Mouse (Mus musculus) spleen, adult 2 months (tissue): ENCODE data around the gene Kazald1. TPM values are rescaled to one million over a fixed set of nuclear protein-coding genes. Genes with fewer than 3 reads are reported as not detected.
A peak's percentile ranks its signal among the peaks of the same experiment; 100 is the strongest.

Source experiments
- DNase-seq, 2 experiments: peaks; one replicate each; pipeline versions ENCODE4 v3.0.0 to v3.0.0-alpha.2; 2012 to 2021; ENCODE audit warnings: low spot score in 2 of 2, low read depth in 1 of 2
- H3K27ac ChIP-seq: fragments of 200-500 bp; 2 replicates; pipeline ENCODE4 v1.5.1; 2012; ENCODE audit warnings: low read length, inconsistent platforms; ENCODE audit not compliant: insufficient read depth
- H3K27me3 ChIP-seq: fragments of 200-500 bp; 2 replicates; pipeline ENCODE4 v1.6.1; 2012; ENCODE audit warnings: mild to moderate bottlenecking, moderate library complexity, low read length, inconsistent platforms; ENCODE audit not compliant: control insufficient read depth, insufficient read depth
- H3K36me3 ChIP-seq: fragments of 200-500 bp; 2 replicates; pipeline ENCODE4 v1.6.1; 2012; ENCODE audit warnings: mild to moderate bottlenecking, low read length, inconsistent platforms; ENCODE audit not compliant: control insufficient read depth, insufficient read depth
- H3K4me1 ChIP-seq: fragments of 200-500 bp; 2 replicates; pipeline ENCODE4 v1.6.1; 2011; ENCODE audit warnings: inconsistent platforms; ENCODE audit not compliant: control insufficient read depth, insufficient read depth, insufficient read length
- H3K4me3 ChIP-seq: fragments of 200-500 bp; 2 replicates; pipeline ENCODE4 v1.5.1; 2011; ENCODE audit warnings: mild to moderate bottlenecking, inconsistent platforms; ENCODE audit not compliant: insufficient read depth, insufficient read length; ENCODE audit errors: extremely low read depth
- CTCF ChIP-seq: fragments of 200-500 bp; IDR thresholded peaks from 2 replicates; pipeline ENCODE4 v1.5.1; 2011; ENCODE audit warnings: mild to moderate bottlenecking, inconsistent platforms; ENCODE audit not compliant: insufficient read depth, insufficient read length, insufficient replicate concordance; ENCODE audit errors: extremely low read depth
- POLR2A ChIP-seq: fragments of 200-500 bp; IDR thresholded peaks from 2 replicates; pipeline ENCODE4 v1.6.1; 2011; ENCODE audit warnings: low read depth, low read length, inconsistent platforms
- WGBS: fragments of 180-500 bp; shearing (Covaris S2); methylation state at CpG from one replicate; pipeline ENCODE4 v1.1.7; 2018; 5-methylcytosine and 5-hydroxymethylcytosine counted together
- polyA plus RNA-seq: library from polyadenylated mRNA; depleted of rRNA; stranded (reverse); fragments of >200 nt; gene quantifications from 2 replicates; pipeline ENCODE4 v1.2.3, GENCODE M21; 2012; rRNA removed

The Kazald1 gene
- polyA plus RNA-seq: 63.8 and 81.4 TPM in 2 replicates

DNA sequence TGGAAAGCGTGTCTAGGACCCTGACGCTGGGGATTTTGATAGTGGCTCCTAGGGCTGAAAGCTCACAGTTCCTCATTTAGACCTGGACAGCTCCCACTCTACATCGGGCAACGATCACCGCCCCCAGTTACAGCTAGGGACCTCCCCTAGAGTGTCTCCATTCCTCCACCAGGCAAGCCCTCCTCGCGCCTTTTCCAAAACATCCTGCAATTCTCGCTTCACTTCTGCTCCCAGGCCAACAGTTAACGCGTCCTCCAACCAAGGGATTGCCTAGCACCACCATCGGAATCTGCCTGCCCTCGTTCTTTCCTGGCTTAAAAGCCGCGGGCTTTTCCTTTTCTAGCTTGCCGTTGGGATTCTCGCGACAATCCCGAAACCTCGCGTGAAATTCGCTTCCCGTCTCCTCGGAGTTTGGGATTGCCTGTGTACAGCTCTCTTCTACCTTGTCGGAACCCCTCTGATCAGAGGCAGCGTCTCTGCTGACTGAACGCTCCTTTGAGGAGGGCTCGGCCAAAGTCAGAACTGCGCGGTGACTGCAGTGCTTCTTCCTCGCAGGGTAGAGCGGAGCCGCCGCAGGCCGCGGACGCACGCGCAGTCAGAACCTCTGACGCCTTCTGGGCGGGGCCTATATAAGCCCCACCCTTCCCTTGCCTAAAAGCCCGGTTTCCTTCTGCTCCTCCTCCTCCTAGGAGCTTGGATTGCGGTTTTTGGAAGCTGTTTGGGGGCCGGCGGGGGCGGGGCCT is at the start of gene Kazald1:
TSS of gene Kazald1 (plus strand) at position 662 of the 743 bp plus-strand sequence.
- TF ChIP-seq POLR2A (peak; percentile 92), CTCF (no peak)
- WGBS: under 1% methylated on average over 45 of the region's 45 CpGs

GRCm38 (mm10) chr19:45025937-45026568 is 49.0 kb upstream of the Kazald1 start:
- H3K27ac ChIP-seq: no peak overlapping the region
- no peaks in the 10 kb centered on the region for H3K27me3 ChIP-seq
- WGBS: 94% methylated on average over 37 of the region's 37 CpGs

More for the DNA sequence above, at the start of gene Kazald1:
- Histone ChIP-seq H3K27ac (peak within 1 kb of the TSS; percentile 98), H3K4me3 (peak within 1 kb of the TSS; percentile 89), H3K36me3 (no peaks in the 10 kb centered on the region), H3K4me1 (peaks cover 11% of the 10 kb centered on the region), H3K27me3 (peaks cover 18% of the 10 kb centered on the region)
- DNase-seq: peak; percentile 73 to 86

GRCm38 (mm10) chr19:45026958-45027670 is 47.9 kb upstream of the Kazald1 start:
- Histone ChIP-seq H3K27ac (no peak overlapping the region), H3K36me3 (no peaks in the 10 kb centered on the region)
- 81% methylated on average over 6 of the region's 6 CpGs for whole genome bisulfite sequencing

More at GRCm38 (mm10) chr19:45025937-45026568, 49.0 kb upstream of the Kazald1 start:
- H3K4me1 ChIP-seq: no peaks in the 10 kb centered on the region; the same call in 1 of the 2 replicates
- no peak for DNase-seq
- no peaks in the 10 kb centered on the region for H3K36me3 ChIP-seq
- no peak for TF ChIP-seq POLR2A
- no peak for TF ChIP-seq CTCF
- H3K4me3 ChIP-seq: no peak overlapping the region

DNA sequence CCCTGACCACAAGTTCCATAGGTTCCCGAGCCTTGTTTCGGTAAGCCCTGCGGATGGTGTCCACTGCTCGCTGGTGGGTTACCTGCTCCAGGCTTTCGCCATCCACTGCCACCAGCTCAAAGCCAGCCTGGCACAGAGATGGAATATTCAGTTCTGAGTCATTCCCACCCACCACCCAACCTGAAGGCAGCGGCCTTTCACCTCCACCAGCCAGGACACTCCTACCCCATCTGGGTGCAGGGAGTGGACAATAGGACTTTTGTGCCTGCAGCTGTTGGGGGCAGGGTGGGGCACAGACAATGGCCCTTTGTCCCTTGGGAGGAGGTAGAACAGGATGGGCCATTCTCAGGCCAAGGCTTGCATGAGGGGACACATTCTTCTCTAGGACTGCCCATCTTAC is 47.2 kb upstream of the Kazald1 start:
- no peaks in the 10 kb centered on the region for H3K36me3 ChIP-seq
- DNase-seq: no peak
- TF ChIP-seq POLR2A (no peak), CTCF (no peak)
- H3K27ac ChIP-seq: no peak overlapping the region
- no peaks in the 10 kb centered on the region for H3K27me3 ChIP-seq
- no peaks in the 10 kb centered on the region; the same call in 1 of the 2 replicates for H3K4me1 ChIP-seq
- WGBS: 91% methylated on average over 6 of the region's 6 CpGs
- no peak overlapping the region for H3K4me3 ChIP-seq

More at GRCm38 (mm10) chr19:45026958-45027670, 47.9 kb upstream of the Kazald1 start:
- no peak for TF ChIP-seq CTCF
- TF ChIP-seq POLR2A: no peak
- Histone ChIP-seq H3K4me3 (no peak overlapping the region), H3K27me3 (no peaks in the 10 kb centered on the region), H3K4me1 (no peaks in the 10 kb centered on the region; the same call in 1 of the 2 replicates)
- DNase-seq: no peak

- Histone ChIP-seq H3K4me3 (no peak overlapping the region), H3K27ac (no peak overlapping the region), H3K4me1 (no peaks in the 10 kb centered on the region; the same call in 1 of the 2 replicates), H3K27me3 (no peaks in the 10 kb centered on the region), H3K36me3 (no peaks in the 10 kb centered on the region)
- TF ChIP-seq CTCF: no peak
- no peak for TF ChIP-seq POLR2A
- WGBS: 87% methylated on average over 19 of the region's 19 CpGs
- no peak for DNase-seq
These were observed 46.3 kb upstream of the Kazald1 start for GRCm38 (mm10) chr19:45028746-45029145.

GRCm38 (mm10) chr19:45029571-45029970 is 45.5 kb upstream of the Kazald1 start:
- DNase-seq: no peak
- no peak overlapping the region for H3K27ac ChIP-seq
- WGBS: 67% methylated on average over 9 of the region's 9 CpGs
- H3K27me3 ChIP-seq: no peaks in the 10 kb centered on the region
- no peak overlapping the region for H3K4me3 ChIP-seq
- H3K36me3 ChIP-seq: no peaks in the 10 kb centered on the region
- no peak for TF ChIP-seq POLR2A
- TF ChIP-seq CTCF: no peak
- no peaks in the 10 kb centered on the region; the same call in 1 of the 2 replicates for H3K4me1 ChIP-seq

DNA sequence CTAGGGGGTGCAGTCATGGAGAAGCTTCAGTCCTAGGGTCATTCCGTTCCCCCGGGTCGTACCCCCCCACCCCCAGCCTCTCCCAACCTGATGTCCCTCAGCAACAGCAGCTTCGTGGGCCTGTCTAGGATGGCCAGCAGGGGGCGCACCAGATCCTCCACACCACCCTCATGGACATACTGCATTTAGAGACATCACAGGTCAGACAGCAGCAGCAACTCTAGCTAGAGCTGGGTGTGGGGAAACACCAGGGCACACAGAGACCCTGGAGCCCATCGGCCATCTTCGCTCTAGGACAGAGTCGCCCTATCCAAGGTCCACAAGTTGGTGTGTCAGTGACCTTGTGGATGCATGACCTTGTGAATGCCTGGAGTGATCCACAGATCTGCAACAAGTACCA is 44.9 kb upstream of the Kazald1 start:
- Histone ChIP-seq H3K36me3 (no peaks in the 10 kb centered on the region), H3K4me1 (no peaks in the 10 kb centered on the region; the same call in 1 of the 2 replicates), H3K27me3 (no peaks in the 10 kb centered on the region), H3K27ac (no peak overlapping the region), H3K4me3 (no peak overlapping the region)
- TF ChIP-seq POLR2A: no peak
- TF ChIP-seq CTCF: peak; percentile 86; the same call in 1 of the 2 replicates
- peak in 1 of 2 experiments; percentile 49 for DNase-seq
- 23% methylated on average over 8 of the region's 8 CpGs for WGBS
